In the genomic region with DNA sequence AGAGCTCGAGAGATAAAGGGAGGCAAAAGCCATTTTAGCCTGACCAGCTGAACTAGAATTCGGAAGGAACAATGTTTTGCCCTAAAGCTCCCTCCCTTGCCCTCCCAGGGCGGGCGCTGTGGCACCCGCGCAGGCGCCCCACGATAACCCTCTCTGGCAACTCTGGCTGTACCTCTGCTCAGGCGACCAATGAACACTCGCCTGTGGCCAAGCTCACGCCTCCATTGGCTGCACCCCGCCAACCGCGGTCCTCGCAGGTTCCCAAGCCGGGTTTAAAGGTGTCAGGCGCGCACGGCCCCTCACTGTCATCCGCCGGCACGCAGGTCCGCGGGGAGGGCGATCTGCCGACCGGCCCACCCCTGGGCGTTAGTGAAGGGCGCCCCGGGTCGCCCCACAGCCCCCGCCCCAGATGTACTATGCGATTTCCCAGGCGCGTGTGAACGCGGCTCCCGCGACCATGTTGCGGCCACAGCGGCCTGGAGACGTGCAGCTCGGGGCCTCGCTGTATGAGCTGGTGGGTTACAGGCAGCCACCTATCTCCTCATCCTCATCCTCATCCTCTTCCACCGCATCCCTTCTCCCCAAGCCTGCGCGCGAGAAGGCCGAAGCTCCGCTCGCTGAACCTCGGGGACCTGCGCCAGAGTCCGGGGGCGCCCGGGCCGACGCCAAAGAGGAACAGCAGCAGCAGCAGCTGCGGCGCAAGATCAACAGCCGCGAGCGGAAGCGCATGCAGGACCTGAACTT, we compare ENCODE assay signal across 9 mouse cellular contexts. TPM values are rescaled to one million over a fixed set of nuclear protein-coding genes. Genes with fewer than 3 reads are reported as not detected.
DNase-seq lines count a peak whose midpoint lies in the region; ATAC-seq and TF ChIP-seq lines count a peak whose summit lies in the region.
"Had no signal": no experiment of that assay in that cellular context is flagged by ENCODE, and none has a peak within 500 bp of the region (broad histone marks: within the 10 kb centered on the region; RNA-seq: fewer than 3 reads in every experiment).

TSS of gene Olig1 (plus strand) at position 305 of the 744 bp plus-strand sequence.

- TF ChIP-seq POLR2A in cerebellum, adult 2 months (IDR thresholded peaks at IDR 0.05; ENCODE audit: borderline replicate concordance, insufficient read depth, low read length) = 0 out of 2 replicates have a peak, but pooled peaks have one; percentile 11

- no peaks in the 10 kb centered on the region for H3K9me3 ChIP-seq in lung, embryonic 15.5 days

- H3K9ac ChIP-seq in lung, embryonic 15.5 days = no peak within 1 kb of the TSS

- no peak for TF ChIP-seq CTCF in cerebellum, adult 2 months (IDR thresholded peaks at IDR 0.05; ENCODE audit: borderline replicate concordance, insufficient read depth, low read depth, low read length)

- H3K4me1 ChIP-seq in cerebellum, adult 2 months (ENCODE audit: control insufficient read depth, insufficient read depth, low read length) = no peaks in the 10 kb centered on the region
- H3K4me1 ChIP-seq in lung, embryonic 15.5 days = peaks cover 18% of the 10 kb centered on the region

- H3K36me3 ChIP-seq in lung, embryonic 15.5 days = no peaks in the 10 kb centered on the region

- H3K27me3 ChIP-seq in cerebellum, adult 2 months (ENCODE audit: control insufficient read depth, insufficient read depth, low read length) = peaks cover 3% of the 10 kb centered on the region; the same call in 1 of the 2 replicates
- peaks cover 94% of the 10 kb centered on the region for H3K27me3 ChIP-seq in lung, embryonic 15.5 days

- H3K4me2 ChIP-seq in lung, embryonic 15.5 days = peak within 1 kb of the TSS; percentile 76

- H3K27ac ChIP-seq in cerebellum, adult 2 months (ENCODE audit: insufficient read depth, low read length) = peak within 1 kb of the TSS; percentile 19; the same call in 1 of the 2 replicates
- no peak within 1 kb of the TSS for H3K27ac ChIP-seq in lung, embryonic 15.5 days

- H3K4me3 ChIP-seq in cerebellum, adult 2 months (replicated peaks; ENCODE audit: insufficient read depth, low read depth, low read length) = peak within 1 kb of the TSS; percentile 48
- peak within 1 kb of the TSS; percentile 37 for H3K4me3 ChIP-seq in lung, embryonic 15.5 days

- peak; percentile 75 to 78 for ATAC-seq in hematopoietic stem cell, adult 5-6 weeks (replicated peaks in 1 of 2; ENCODE audit: insufficient read depth in 1 of 2, low FRiP score in 2 of 2, low TSS enrichment in 1 of 2, low read depth in 1 of 2, poor library complexity in 2 of 2, severe bottlenecking in 2 of 2)
- ATAC-seq in lung, embryonic 15.5 days (ENCODE audit: borderline replicate concordance, extremely low read depth, low FRiP score, low TSS enrichment) = peak; percentile 77; the same call in 1 of the 2 replicates
- ATAC-seq: Patski had no signal

- peak; percentile 91 for DNase-seq in R1 (ENCODE audit: low read depth, low spot score)
- peak; percentile 58 to 71 for DNase-seq in cerebellum, adult 2 months
- DNase-seq in frontal cortex, adult 2 months (ENCODE audit: extremely low spot score in 1 of 2, low spot score in 1 of 2) = peak; percentile 69 to 87
- peak; percentile 68 to 81 for DNase-seq in layer of hippocampus, postnatal 14 days (ENCODE audit: low spot score in 2 of 2)
- peak; percentile 54 for DNase-seq in retina, postnatal 7 days (ENCODE audit: low read depth, low spot score)
- DNase-seq in spleen, postnatal 36 days (ENCODE audit: low spot score in 2 of 2) = no peak

- 1% methylated on average over 64 of the region's 64 CpGs for WGBS in cerebellum, adult 2 months
- 1% methylated on average over 64 of the region's 64 CpGs for WGBS in lung, embryonic 15.5 days

RNA-seq across cellular contexts. Expression of gene Olig1, which starts in this region (rescaled TPM):
- 191 and 233 TPM in 2 replicates for polyA plus RNA-seq in cerebellum, adult 2 months (2012; rRNA removed)
- 163 and 191 TPM in 2 replicates for polyA plus RNA-seq in frontal cortex, adult 2 months (2012; rRNA removed)
- total RNA-seq in hematopoietic stem cell, adult 5-6 weeks (2017) = not detected in 2 replicates
- total RNA-seq in layer of hippocampus, postnatal 14 days (2021) = 100 to 1,000 TPM; 200 to 207 TPM
- 0.08 and 0.09 TPM in 2 replicates for polyA plus RNA-seq in lung, embryonic 15.5 days (2015; fragmentation: Nextera tagmentation; extraction: Ambion mirVana)
- polyA plus RNA-seq: Patski had no signal

Comparison
In these comparisons a context has a peak if more than half of its experiments do, and no peak if none do; other contexts are left out.
1. RNA of gene Olig1 (total RNA-seq): 200 to 207 TPM in layer of hippocampus, postnatal 14 days; not detected in hematopoietic stem cell, adult 5-6 weeks; every median in the first group is over 100 times any median in the second.
2. RNA of gene Olig1 (polyA plus RNA-seq): 191 to 233 TPM in cerebellum, adult 2 months and 163 to 191 TPM in frontal cortex, adult 2 months; 0.08 to 0.09 TPM in lung, embryonic 15.5 days; every median in the first group is over 100 times any median in the second.
3. Peak in ATAC-seq in hematopoietic stem cell, adult 5-6 weeks; RNA of the gene not detected or under 1 TPM.
4. Peak in ATAC-seq, H3K4me3 ChIP-seq and H3K4me2 ChIP-seq in lung, embryonic 15.5 days; RNA of the gene not detected or under 1 TPM.
5. DNase-seq: peak in R1 (single experiment), cerebellum, adult 2 months (2 of 2), frontal cortex, adult 2 months (2 of 2), layer of hippocampus, postnatal 14 days (2 of 2) and retina, postnatal 7 days (single experiment); none in spleen, postnatal 36 days (0 of 2).